Mouse (Mus musculus): ENCODE results near the gene Pnldc1. TPM values are rescaled to one million over a fixed set of nuclear protein-coding genes. Genes with fewer than 3 reads are reported as not detected.
"Not testable (repeated sequence)": the region's sequence is repeated elsewhere in the genome, so short reads cannot be mapped to it uniquely, and the experiment has no call there.

Pnldc1 gene
- 0.64 and 1.3 TPM in 2 replicates for polyA plus RNA-seq (2015; fragmentation: Nextera tagmentation; extraction: Ambion mirVana)

DNA sequence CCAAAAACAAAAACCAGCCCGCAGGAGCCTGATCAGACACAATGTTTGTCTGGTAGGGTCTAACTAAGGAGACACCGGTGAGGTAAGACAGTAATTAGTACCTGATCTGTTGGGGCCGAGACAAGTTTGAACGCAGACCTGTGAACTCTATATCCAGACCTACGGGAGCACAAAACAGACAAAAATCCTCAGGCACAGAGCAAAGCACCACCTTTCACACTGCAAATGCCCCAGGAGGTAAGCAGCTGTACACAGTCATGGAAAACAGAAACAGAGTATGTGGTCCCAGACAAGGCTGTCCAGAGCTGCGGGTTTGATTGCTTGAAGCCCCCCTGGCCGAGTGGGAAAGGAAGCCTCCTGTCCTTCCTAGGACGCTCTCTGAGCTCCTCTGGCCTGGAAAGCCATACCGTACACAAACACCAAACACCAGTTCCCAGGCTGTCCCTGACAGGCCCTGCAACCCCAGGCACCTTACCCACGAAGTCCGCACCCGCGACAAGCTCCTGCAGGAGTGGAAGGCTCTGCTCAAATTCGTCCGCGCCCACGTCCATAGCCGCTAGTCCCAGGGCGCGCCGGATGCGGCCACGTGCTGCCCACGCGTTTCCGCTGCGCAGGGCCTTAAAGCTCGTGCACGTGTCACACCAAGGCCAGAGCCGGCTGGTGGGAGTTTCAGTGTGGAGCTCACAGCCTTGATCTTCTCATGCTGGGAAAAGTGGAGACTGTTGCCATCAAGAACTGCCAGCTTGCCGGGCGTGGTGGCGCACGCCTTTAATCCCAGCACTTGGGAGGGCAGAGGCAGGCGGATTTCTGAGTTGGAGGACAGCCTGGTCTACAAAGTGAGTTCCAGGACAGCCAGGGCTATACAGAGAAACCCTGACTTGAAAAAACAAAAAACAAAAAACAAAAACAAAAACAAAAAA lies at the start of gene Pnldc1:
Pnldc1 (minus strand) TSS at position 870 of the 920 bp plus-strand sequence.
- Histone ChIP-seq H3K27me3 (ENCODE audit: insufficient read depth, low read length) (no peaks in the 10 kb centered on the region), H3K9ac (replicated peaks; ENCODE audit: low read length) (no peak within 1 kb of the TSS), H3K27ac (ENCODE audit: low read length) (no peak within 1 kb of the TSS), H3K9me3 (ENCODE audit: low read length) (no peaks in the 10 kb centered on the region), H3K4me2 (replicated peaks; ENCODE audit: low read depth, low read length) (no peak within 1 kb of the TSS), H3K4me3 (ENCODE audit: low read length) (no peak within 1 kb of the TSS), H3K36me3 (ENCODE audit: insufficient read depth, low read length) (peaks cover 31% of the 10 kb centered on the region), H3K4me1 (ENCODE audit: insufficient read depth, low read length) (peaks cover under 1% of the 10 kb centered on the region; the same call in 1 of the 2 replicates)
- 81% methylated on average over 35 of the region's 35 CpGs for WGBS
- no peak for ATAC-seq (ENCODE audit: low FRiP score, low TSS enrichment)

DNA sequence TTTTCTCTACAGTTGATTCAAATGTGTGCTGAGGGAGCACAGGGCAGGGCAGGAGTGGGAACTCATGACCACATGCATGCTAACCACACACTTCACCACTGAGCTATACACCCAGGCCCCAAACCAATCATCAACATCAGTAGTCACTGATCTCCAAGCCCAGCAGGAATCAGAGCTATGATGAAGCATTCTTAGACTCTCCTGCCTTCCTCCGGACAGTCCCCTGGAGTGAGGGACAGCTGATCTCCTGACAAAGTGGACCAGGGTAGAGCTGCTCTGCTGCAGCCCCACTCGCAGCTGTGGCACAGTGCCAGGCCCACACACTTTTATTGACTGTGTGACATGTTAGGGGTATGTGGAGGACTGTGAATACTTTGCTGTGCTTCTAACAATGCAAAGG lies 49.3 kb upstream of the Pnldc1 start:
- not testable (repeated sequence) for H3K27ac ChIP-seq (ENCODE audit: low read length); H3K9me3 ChIP-seq (ENCODE audit: low read length); ATAC-seq (ENCODE audit: low FRiP score, low TSS enrichment); H3K27me3 ChIP-seq (ENCODE audit: insufficient read depth, low read length); H3K4me3 ChIP-seq (ENCODE audit: low read length); H3K4me1 ChIP-seq (ENCODE audit: insufficient read depth, low read length); H3K9ac ChIP-seq (replicated peaks; ENCODE audit: low read length)
- H3K4me2 ChIP-seq (replicated peaks; ENCODE audit: low read depth, low read length) = peak overlapping the region; percentile 33; the same call in 1 of the 2 replicates
- 20% methylated on average over 1 of the region's 2 CpGs for WGBS
- H3K36me3 ChIP-seq (ENCODE audit: insufficient read depth, low read length) = peaks cover 11% of the 10 kb centered on the region; the same call in 1 of the 2 replicates

DNA sequence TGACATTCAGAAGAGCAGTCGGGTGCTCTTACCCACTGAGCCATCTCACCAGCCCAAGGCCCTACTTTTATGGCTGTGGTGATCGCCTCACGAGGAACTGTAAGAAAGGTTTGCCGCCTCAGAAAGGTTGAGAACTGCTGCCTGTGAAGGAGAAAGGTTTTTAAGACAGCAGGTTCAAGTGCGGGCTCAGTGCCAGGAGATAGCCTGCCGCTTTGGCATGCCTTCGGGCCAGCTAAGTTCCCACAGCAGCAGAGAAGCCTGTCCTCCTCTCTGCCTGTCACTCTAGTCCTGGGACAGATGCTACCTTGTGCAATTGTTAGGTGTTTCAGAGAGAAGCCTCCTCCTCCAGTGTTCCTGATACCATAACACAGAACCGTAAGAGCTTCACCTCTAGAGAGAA lies 46.6 kb upstream of the Pnldc1 start:
- H3K27ac ChIP-seq (ENCODE audit: low read length) = no peak overlapping the region
- H3K27me3 ChIP-seq (ENCODE audit: insufficient read depth, low read length) = no peaks in the 10 kb centered on the region
- no peak overlapping the region for H3K4me2 ChIP-seq (replicated peaks; ENCODE audit: low read depth, low read length)
- H3K4me1 ChIP-seq (ENCODE audit: insufficient read depth, low read length) = peaks cover 7% of the 10 kb centered on the region
- no peaks in the 10 kb centered on the region for H3K9me3 ChIP-seq (ENCODE audit: low read length)
- ATAC-seq (ENCODE audit: low FRiP score, low TSS enrichment) = no peak
- H3K9ac ChIP-seq (replicated peaks; ENCODE audit: low read length) = no peak overlapping the region
- no peak overlapping the region for H3K4me3 ChIP-seq (ENCODE audit: low read length)
- WGBS = 90% methylated on average over 8 of the region's 8 CpGs
- H3K36me3 ChIP-seq (ENCODE audit: insufficient read depth, low read length) = peaks cover 16% of the 10 kb centered on the region; the same call in 1 of the 2 replicates

DNA sequence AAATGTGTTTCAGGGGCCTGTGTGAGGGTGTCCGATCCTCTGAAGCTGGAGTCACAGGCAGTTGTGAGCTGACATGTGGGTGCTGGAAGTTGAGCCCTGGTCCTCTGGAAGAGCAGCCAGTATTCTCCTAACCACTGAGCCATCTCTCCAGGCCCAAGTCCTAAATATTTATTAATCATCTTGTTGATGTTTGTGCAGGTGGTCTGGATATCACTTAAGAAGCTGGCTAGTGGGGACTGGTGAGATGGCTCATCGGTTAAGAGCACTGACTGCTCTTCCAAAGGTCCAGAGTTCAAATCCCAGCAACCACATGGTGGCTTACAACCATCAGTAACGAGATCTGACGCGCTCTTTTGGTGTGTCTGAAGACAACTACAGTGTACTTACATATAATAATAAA lies 39.6 kb upstream of the Pnldc1 start:
- 90% methylated on average over 5 of the region's 5 CpGs for WGBS
- peaks cover 21% of the 10 kb centered on the region for H3K36me3 ChIP-seq (ENCODE audit: insufficient read depth, low read length)
- no peak for ATAC-seq (ENCODE audit: low FRiP score, low TSS enrichment)

DNA sequence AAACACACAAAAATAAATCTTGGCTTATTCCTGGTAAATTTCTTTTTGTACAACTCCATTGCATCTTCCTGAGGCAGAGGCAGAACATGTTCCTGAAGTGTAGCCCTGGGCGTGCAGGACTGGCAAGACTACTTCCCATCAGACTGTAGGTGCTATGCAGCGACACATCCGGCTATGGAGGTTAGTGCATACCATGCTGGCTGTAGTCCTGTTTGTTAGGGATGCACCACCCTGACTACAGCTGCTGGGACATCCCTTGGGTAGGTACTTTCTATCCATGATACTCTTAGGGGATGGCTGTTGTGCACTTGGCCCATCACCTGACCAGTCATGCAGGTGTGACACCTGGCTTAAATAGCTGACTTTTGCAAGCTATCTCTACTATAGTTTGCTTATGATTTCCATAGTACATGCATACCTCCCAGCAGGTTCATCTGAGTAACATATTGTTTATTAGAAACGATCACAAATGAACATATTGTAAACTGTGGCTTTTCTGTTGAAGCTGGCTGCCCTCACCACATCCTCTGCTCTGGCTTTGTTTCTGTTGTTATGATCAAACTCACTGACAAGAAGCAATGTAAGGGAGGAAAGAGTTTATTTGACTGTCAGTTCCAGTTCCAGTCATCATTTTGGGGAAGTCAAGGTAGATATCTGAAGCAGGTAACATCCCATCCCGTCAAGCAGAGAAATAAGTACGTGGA lies 32.6 kb upstream of the Pnldc1 start:
- Histone ChIP-seq H3K4me3 (ENCODE audit: low read length) (no peak overlapping the region), H3K9ac (replicated peaks; ENCODE audit: low read length) (no peak overlapping the region), H3K27me3 (ENCODE audit: insufficient read depth, low read length) (no peaks in the 10 kb centered on the region), H3K36me3 (ENCODE audit: insufficient read depth, low read length) (peaks cover 26% of the 10 kb centered on the region), H3K4me2 (replicated peaks; ENCODE audit: low read depth, low read length) (no peak overlapping the region), H3K4me1 (ENCODE audit: insufficient read depth, low read length) (peaks cover 7% of the 10 kb centered on the region; the same call in 1 of the 2 replicates), H3K27ac (ENCODE audit: low read length) (no peak overlapping the region), H3K9me3 (ENCODE audit: low read length) (no peaks in the 10 kb centered on the region)
- ATAC-seq (ENCODE audit: low FRiP score, low TSS enrichment) = no peak
- WGBS = 88% methylated on average over 6 of the region's 6 CpGs

More for the DNA sequence above, 39.6 kb upstream of the Pnldc1 start:
- Histone ChIP-seq H3K4me2 (replicated peaks; ENCODE audit: low read depth, low read length) (no peak overlapping the region), H3K4me1 (ENCODE audit: insufficient read depth, low read length) (no peaks in the 10 kb centered on the region), H3K27me3 (ENCODE audit: insufficient read depth, low read length) (no peaks in the 10 kb centered on the region), H3K9me3 (ENCODE audit: low read length) (no peaks in the 10 kb centered on the region), H3K27ac (ENCODE audit: low read length) (no peak overlapping the region), H3K9ac (replicated peaks; ENCODE audit: low read length) (no peak overlapping the region), H3K4me3 (ENCODE audit: low read length) (no peak overlapping the region)

DNA sequence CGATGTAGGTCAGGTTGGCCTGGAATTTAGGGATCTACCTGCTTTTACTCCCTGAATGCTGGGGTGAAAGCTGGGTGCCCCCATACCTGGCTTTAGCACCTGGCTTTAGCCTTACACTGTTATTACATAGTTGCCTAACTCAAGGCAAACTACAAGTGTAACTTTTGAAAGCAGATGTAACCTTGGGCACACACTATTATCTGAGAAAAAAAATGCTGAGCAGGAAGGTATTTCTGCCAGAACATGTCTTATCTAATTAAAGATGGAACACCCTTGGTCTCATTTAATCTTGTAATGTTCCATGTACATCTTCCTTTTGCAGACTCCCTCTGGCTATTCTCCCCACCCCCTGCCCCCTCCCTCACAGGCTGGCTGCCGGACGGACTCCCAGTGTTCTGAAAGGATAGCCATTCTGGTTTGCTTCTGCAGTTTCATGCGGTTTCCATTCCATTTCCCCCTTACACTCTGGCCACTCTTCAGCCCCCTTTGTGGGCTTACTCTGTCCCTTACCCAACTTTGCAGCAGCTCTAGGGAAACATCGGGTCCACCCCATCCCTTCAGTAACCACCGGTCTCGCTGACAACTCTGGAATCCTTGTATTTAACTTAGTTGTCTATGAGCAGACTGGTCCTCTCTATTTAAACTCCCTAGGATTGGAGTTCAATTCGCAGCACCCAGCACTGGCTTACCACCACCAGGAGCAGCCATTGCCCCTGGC lies 31.7 kb upstream of the Pnldc1 start:
- WGBS = 83% methylated on average over 8 of the region's 8 CpGs
- no peak for ATAC-seq (ENCODE audit: low FRiP score, low TSS enrichment)
- no peak overlapping the region for H3K9ac ChIP-seq (replicated peaks; ENCODE audit: low read length)
- H3K9me3 ChIP-seq (ENCODE audit: low read length) = no peaks in the 10 kb centered on the region
- peaks cover 25% of the 10 kb centered on the region for H3K36me3 ChIP-seq (ENCODE audit: insufficient read depth, low read length)
- peaks cover 7% of the 10 kb centered on the region; the same call in 1 of the 2 replicates for H3K4me1 ChIP-seq (ENCODE audit: insufficient read depth, low read length)
- H3K4me3 ChIP-seq (ENCODE audit: low read length) = no peak overlapping the region
- H3K4me2 ChIP-seq (replicated peaks; ENCODE audit: low read depth, low read length) = no peak overlapping the region
- H3K27ac ChIP-seq (ENCODE audit: low read length) = no peak overlapping the region
- no peaks in the 10 kb centered on the region for H3K27me3 ChIP-seq (ENCODE audit: insufficient read depth, low read length)

DNA sequence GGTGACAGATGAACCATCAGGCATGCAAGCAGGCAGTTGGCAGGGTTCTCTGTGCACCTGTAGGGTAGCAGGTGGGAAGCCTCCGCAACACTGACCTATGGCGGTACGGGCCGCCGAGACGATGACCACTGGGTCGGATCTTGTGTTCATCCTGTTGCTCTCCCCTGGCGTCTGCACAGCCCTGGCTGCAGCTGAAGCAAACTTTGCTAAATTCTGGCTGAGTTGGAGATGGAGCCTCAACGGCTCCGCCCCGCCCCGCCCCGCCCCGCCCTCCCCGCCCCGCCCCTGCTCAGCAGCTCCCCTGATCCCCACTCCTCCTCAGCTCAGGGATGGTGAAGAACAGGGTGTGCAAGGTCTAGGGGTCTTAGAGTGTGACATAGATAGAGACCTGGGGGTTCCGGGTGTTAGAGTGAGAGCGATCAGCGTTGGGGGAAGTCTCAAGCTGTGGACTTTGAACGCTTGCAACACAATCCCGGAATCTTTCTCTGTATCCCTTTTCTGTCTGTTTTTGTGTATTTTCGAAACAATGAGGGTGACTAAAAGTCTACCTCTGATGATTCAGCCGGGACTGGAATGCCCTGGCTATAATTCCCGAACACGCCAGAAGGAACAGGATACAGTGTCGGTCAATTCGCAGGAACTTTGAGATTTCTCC lies 30.2 kb upstream of the Pnldc1 start, which contains the start of gene Acat3:
Acat3 (minus strand) TSS at position 450 of the 655 bp plus-strand sequence.
- H3K9me3 ChIP-seq (ENCODE audit: low read length) = no peaks in the 10 kb centered on the region
- peak; percentile 81 for ATAC-seq (ENCODE audit: low FRiP score, low TSS enrichment)
- peak within 1 kb of the TSS; percentile 65 for H3K4me2 ChIP-seq (replicated peaks; ENCODE audit: low read depth, low read length)
- no peaks in the 10 kb centered on the region for H3K27me3 ChIP-seq (ENCODE audit: insufficient read depth, low read length)
- H3K4me3 ChIP-seq (ENCODE audit: low read length) = peak within 1 kb of the TSS; percentile 40
- H3K9ac ChIP-seq (replicated peaks; ENCODE audit: low read length) = peak within 1 kb of the TSS; percentile 51
- peaks cover 17% of the 10 kb centered on the region for H3K36me3 ChIP-seq (ENCODE audit: insufficient read depth, low read length)
- 8% methylated on average over 27 of the region's 27 CpGs for WGBS
- H3K27ac ChIP-seq (ENCODE audit: low read length) = no peak within 1 kb of the TSS
- peaks cover 7% of the 10 kb centered on the region; the same call in 1 of the 2 replicates for H3K4me1 ChIP-seq (ENCODE audit: insufficient read depth, low read length)

DNA sequence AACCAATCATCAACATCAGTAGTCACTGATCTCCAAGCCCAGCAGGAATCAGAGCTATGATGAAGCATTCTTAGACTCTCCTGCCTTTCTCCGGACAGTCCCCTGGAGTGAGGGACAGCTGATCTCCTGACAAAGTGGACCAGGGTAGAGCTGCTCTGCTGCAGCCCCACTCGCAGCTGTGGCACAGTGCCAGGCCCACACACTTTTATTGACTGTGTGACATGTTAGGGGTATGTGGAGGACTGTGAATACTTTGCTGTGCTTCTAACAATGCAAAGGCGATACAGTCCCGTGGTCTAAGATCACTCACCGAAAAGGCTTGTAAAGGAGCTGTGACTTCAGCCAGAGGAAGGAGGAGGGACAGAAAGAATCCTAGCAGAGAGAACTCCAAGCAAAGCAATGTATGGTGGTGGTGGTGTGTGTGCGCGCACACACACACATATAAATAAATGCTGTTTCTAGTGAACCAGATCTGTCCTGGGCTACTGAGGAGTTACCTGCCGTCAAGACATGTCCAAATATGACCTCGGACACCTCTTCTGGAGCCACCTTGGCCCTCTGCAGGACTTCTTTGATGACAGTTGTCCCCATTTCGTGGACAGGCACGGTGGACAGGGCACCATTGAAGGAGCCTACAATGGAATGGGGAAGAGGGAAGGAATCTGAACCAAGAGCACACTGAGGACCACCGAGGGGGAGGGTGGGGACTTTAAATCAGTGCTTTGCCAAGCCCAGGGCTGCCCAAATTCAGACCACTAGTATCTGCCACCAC lies 29.5 kb upstream of the Pnldc1 start:
- Histone ChIP-seq H3K4me2 (replicated peaks; ENCODE audit: low read depth, low read length) (peak overlapping the region; percentile 65), H3K36me3 (ENCODE audit: insufficient read depth, low read length) (peaks cover 16% of the 10 kb centered on the region), H3K4me3 (ENCODE audit: low read length) (peak overlapping the region; percentile 40), H3K9ac (replicated peaks; ENCODE audit: low read length) (0 out of 2 replicates have a peak overlapping the region, but pooled peaks have one; percentile 51)
- H3K27me3 ChIP-seq (ENCODE audit: insufficient read depth, low read length); H3K4me1 ChIP-seq (ENCODE audit: insufficient read depth, low read length); H3K9me3 ChIP-seq (ENCODE audit: low read length); H3K27ac ChIP-seq (ENCODE audit: low read length): not testable (repeated sequence)
- peak; percentile 32 for ATAC-seq (ENCODE audit: low FRiP score, low TSS enrichment)
- 42% methylated on average over 2 of the region's 12 CpGs for WGBS

All from kidney, embryonic 16.5 days (tissue).